Mouse (Mus musculus) adrenal gland, adult 8-10 months (tissue): ENCODE data around the gene Kif16b. TPM values are rescaled to one million over a fixed set of nuclear protein-coding genes. Genes with fewer than 3 reads are reported as not detected.
A peak's percentile ranks its signal among the peaks of the same experiment; 100 is the strongest.

ENCODE experiments used
- DNase-seq: peaks from one replicate; pipeline ENCODE4 v3.0.0; 2022
- total RNA-seq, 4 experiments: library from RNA; stranded (reverse); gene quantifications; 2 replicates each; pipeline ENCODE4 v1.2.4; 2022

Kif16b gene
- total RNA-seq, 4 experiments from 2014 or later: 27.3 to 42.6 (median 38.4) TPM

DNA sequence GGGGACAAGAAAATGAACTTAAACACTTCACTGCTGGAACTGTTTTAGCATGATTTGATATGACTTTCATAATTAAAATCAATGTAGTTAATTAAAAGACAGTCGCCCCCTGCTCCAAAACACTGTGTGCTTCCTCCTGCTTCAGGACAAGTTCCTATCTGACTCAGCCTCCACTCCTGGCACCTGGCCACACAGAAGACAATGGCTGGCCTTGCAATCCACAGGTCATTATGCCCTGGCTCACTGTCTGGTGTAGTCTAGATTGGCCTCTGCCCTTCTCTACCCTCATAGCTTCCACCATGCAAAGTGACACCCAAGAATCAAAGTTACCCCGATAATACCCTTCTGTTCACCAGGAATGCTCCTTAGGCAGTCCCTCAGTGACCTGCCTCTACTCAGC lies 26.8 kb downstream of the Kif16b start:
- peak; percentile 78 for DNase-seq

DNA sequence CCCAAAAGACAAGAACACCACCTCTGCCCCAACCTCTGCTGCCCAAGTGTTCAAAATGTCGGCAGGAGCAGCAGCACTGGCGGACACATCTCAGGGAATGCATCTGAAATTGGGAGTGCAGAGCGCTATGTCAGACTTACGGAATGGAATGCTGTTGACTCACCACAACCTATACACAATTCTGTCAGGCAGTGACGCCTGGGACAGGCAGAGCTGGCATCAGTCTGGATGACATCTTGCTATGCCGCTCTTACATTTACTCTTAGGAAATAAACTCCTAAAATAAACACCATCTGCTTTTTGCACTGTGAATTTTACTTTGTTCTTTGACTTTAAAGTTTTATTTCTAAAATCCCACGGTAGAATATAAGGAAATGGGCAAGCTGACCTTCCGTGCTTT lies 31.3 kb downstream of the Kif16b start:
- no peak for DNase-seq

DNA sequence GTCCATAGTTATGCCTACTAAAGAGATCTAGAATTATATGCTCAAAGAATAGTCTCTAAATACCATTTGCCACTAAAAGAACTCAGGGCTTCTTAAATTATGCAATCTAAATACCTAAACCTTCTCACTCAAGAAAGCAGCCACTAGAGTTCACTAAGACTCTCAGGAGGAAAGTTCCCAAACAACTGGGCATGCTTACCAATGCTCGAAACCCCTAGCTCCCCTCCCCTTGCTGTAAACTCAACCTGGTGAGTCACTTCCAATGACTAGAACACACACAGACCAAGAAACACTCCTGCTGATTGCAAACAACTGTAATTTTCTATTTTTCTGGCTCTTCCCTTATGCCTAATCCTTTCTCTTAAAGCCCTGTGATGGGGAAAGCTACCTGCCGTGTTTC lies 33.9 kb downstream of the Kif16b start:
- no peak for DNase-seq

DNA sequence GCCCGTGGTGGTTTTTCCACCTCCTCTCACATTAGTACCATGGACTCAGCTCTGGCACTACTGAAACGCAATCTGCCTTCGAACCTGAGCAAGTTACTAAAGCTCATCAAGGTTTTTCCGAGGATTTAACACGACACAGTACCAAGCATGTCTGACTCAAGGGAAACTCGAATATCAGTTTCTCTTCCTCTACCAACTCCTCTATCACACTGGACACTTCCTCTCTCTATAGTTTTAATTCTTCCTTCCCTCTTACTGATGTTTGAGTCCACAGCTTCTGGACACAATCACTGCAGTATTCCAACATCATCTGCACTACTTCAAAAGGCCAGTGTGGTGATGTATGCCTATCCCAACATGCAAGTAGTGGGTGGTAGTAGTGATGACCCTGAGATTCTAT lies 40.3 kb downstream of the Kif16b start:
- no peak for DNase-seq

DNA sequence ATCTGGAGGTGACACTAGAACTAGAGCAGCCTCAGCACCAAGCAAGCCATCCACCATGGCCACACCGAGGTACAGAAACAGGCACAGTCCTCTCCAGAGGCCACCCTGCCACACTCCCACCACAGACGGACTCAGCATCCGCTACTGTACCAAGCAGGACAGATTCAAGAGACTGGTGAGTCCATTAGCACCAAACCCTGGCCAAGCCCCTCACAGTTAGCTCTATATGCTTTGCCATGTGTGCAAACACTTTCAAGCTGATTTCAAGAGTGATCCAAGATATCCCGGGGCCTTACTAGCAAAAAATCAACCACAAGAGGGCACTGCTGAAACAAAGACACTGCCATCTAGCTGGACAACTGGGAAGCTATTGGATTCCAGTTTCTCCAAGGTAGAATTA lies 41.9 kb downstream of the Kif16b start:
- no peak for DNase-seq

DNA sequence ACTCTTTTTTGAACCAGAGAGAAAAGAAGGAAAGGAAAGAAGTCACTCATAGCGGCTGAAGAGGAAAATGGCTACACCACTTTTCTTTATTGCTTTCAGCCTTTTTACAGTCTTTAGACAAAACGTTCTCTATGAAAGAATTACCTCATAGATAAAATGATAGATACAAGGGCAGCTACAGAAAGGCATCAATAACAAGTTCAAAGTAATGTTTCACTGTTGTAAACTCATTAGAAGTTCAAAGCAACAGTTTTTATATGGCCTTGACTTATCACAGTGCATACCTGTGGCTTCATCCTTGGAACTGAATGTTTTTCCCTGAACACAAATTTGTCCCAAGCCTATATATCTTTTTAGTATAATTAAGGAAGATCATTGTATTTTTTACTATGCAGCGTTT lies 62.6 kb downstream of the Kif16b start:
- no peak for DNase-seq

DNA sequence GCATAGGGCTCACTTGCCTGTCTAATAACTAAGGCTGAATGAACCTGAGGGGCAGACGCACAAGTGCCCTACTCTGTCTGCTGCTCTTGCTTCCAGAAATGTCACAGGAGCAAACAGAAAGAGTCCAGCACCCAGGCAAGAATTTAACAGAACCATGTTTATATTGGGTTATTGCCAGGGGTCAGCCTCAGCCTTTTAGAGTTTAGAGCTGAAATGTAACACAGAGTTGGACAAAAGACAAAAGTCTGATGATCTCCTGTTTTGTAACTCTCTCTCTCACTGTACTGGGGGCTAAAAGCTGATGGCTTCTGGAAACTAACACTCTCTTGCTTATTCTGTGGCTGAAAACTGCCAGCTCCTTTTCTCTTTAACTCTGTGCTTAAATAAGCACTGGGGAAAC lies 63.2 kb downstream of the Kif16b start:
- no peak for DNase-seq

DNA sequence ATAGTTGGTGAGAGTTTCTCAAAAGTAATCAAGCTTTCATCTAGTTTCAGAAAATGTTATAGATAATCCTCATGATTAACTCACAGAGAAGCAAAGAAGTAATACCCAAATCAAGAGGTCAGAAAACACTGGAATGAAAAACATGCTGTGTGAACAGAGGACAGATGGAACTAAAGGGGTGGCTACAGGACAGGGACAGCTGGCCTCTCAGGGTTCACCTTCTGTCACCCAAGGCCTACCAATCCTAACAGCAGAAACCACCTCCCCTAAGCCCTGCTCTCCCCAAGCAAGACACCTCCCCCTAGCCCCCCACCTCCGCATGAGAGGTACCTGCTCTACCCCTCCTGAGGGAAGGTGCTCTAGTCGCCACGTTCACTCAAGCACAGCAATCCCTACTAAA lies 66.6 kb downstream of the Kif16b start:
- no peak for DNase-seq

DNA sequence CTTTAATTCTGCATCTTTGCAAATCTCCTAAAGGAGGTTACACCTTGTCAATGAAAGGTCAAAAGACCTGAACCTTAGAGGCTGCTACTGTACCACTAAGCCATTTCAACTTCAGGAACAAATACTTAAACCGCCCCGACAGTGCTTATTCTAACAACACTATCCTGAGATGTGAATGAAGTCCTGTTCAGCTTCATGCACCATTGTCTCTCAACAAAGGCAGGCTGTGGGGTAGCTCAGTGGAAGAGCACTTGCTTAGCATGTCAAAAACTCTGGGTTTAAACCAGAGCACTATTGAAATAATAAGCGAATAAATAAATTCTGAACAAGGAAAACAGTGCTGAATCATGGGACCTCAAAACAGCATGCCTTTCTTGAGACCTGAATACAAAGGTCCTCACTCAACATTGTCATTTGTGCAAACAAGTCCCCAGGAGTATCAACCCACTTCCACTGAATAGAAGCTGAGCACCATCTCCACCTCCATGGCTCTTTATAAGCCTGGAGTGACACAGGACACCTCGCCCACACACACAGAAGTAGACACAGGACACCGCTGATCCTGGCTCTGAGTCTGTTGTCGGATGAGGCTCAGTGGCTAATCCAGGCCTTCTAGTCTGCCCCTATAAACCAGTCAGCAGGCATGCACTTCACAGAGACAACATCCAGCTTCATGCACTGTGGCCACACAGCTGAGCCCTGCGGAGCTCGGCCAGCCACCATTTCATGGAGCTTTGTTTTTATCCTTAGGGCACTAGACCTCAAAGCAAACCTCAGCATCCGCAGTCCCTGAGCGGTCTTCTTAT lies 68.5 kb downstream of the Kif16b start:
- DNase-seq: no peak

DNA sequence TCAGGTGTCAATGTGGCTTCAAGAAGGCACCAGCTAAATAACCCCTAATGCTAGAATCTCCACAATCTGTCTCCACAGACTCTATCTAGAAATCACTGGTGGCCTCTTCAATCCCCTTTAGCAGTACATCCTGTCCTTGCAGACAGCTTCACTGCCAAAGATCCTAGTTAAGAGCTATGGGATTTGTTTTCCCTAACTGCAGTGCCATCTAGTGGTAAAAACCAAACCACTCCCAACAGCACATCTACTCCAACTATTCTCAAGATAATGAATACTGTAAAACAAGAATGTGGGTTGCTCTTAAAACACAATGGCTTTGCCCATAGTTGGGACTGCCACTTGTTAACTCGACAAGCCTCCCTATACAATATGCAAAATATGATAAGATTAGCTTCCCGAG lies 88.3 kb downstream of the Kif16b start:
- DNase-seq: no peak

DNA sequence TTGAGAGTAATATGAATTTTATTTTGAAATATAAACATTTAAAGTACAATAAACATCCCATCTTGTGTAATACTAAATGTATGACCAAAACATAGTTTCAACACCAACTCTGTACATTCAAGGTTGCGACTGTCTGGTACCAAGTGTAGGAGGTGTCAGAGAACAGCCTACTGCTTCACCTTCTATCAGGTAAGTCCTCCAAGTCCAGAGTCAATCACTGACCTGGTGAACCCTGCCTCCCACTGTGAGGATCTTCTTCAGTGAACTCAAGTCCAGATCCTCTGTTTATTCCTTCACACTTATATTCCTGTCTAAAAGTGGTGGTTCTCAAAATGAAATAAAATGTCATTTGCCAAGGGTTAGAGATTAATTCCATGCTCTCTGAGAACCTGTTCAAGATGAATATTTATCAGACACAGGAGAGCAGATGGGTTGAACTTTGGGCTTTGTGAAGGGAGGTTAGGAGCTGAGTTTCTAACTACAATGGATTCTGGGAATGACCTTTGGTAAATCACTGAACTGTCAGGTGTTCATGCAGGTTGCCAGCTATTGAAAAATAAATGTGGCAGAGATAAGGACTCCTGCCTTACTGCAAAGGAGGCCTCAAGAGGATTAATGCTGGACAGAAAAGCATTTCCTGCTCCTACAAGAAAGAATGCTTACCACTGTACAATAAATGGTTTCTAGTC lies 97.4 kb downstream of the Kif16b start:
- no peak for DNase-seq

DNA sequence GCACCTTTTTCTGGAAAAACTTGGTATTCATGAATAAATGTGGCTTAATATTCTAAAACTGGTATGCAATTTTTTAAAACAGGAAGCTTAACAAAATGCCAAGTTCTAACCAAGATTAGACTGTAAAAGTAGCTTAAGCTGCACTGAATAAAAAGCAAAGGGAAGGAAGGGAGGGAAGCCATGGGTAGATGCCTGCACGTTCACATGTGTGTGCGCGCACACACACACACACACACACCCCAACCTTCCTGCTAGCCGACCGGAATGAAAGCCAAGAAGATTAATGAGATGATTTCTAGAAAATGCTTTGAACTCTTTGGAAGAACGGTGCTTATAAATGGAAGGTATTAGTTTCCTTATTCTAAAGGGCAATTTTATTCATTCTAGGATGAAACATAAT lies 104.0 kb downstream of the Kif16b start:
- DNase-seq: no peak

DNA sequence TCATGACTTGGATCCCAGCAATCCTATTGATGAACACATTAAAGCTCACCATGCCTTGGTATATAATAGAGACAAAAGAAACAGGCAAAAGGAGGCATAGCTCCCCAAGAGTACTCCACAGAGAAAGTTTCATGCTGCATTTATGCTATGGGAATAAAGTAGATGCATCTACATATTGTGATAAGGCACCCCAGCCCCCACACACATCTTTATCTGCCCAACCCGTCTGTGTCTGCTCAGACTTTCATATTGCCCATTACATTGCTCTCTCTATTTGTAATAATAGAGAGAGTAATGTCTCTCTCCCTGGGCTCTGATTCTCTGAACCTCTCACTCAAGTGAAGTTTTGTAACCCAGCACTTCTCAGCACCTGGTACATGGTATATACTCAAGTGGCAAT lies 126.0 kb downstream of the Kif16b start:
- no peak for DNase-seq

DNA sequence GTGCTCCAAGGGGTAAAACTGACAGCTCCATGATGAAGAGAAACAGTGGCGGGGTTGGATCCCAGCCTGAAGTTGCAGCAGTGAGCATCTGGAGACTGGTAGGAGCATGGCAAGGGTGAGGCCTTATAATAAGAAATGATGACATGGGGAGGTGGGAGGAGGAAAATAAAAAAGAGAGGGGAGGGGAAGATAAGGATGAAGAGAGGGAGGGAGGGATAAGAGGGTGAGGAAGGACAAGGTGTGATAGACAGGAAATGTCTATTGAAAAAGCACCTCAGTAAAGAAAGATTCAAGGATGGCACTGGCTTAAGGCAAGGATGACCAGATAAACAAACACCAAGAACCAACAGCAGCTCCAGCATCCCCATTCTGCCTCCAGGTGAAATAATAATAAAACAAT lies 126.6 kb downstream of the Kif16b start:
- no peak for DNase-seq

DNA sequence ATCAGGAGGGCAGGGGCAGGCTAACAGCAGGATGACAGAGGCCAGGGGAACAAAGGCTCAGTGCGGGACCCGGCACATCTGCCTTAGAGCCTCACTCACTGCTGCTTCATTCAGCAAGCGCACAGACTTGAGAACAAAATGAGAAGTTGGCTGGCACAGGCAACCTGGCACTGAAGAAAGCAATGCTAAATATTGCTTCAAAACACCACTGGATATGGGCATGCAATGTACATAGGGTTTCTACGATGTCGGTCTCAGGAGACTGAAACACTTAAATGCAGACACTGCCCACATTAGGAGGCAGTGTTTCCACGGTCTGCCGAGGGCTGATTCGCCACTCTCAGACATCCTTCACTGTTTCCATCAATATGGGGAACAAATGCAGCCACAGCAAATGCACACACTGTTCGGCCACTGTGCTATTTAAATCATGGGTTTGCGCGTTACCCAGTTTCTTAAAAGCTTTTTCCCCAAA lies 131.6 kb downstream of the Kif16b start:
- DNase-seq: no peak

DNA sequence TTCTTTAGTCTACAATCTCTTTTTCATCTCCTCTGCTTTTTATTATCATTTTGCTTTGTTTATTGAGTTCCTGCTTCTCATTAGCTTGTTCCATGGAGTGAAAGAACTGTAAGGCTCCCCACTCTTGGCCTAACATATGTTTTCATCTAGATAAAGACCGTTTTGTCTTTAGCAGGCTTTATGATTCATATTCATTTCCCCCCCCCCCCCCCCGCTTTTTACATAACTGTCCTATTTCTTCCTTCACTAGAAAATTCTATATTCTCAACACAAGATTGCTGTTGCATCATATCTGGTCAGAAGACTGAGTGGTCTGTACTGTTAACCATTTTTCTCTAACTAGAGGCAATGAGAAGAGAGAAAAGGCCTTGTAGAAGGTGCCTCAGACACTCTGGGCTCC lies 137.1 kb downstream of the Kif16b start:
- no peak for DNase-seq

DNA sequence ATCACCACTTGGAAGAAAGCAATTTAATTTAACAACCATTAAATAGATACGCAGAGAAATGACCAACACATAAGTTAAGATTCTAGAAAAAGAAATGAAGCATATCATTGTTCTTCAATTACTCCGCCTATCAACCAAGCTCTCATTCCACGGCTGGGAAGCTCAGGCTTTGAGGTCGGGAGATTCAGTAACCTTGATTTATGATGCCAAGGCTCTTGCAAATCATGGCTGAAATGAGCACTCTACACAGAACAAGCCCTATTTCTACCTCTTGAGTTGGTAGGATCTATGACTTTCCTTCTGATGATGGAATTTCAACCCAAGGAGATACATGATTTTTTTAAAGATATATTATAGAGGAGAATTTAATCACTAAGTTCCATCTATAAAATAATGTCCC lies 140.5 kb downstream of the Kif16b start:
- peak; percentile 13 for DNase-seq

DNA sequence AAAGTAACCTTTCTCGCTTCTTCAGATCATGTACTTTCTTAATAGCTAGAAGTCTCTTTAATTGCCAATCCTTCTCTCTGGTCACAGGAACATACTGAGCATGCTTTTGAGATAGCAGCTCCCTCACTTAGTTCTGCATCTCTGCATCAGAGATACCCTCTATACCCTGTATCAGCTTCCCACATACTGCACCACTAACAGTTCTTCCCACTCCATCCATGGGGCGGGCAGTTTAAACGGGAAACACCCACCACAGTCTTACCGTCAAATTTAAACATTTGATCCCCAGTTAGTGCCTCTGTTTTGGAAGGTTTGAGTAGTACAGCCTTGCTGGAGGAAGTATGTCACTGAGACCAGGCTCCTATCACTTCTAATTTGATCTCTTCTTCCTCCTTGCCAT lies 142.1 kb downstream of the Kif16b start:
- DNase-seq: no peak

DNA sequence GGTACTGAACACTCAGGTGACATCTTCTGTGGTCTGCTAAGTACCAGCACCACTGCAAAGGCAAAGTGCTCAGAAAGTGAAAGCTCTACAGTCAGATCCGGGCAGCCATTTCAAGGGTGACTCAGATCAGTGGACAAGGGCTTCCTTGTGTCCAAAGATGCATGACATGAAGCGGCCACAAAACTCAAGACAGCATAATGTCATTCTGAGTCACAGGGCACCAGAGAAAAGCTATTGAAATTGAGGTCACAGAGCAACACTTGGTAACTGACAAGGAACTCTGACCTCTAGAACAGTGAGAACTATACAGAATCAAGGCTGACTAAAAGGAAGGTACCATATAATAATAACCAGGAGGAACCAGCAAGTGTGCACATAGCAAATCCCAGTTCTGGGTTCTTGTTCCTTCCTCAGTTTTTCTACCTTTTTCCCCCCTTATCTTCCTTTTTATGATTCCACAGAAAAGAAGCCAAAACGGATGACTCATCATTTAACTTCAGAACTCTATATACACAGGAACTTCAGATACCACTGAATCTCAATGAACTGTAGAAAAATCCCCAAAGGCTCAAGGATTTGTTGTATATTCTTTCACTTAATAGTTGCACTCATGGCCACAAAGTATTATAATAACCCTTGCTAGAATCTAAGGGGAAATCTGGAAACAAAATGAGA lies 143.1 kb downstream of the Kif16b start:
- peak; percentile 41 for DNase-seq

DNA sequence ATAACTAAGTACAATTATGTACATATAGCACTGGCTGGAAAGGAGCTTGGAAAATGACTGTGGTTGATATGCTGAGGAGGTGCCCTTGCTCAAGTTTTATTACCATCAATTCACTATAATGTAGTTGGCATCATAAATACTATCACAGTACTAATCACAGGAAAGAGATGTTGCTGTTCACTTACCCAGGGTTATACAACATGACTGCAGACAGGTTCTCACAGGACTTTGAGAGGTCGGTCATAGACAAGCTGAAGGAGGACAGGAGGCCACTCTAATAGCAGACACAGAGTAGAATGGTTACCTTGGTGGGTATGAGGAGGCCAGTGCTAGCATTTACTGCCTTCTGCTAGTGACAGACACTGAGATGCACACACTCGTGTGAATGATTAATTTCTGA lies 162.0 kb downstream of the Kif16b start:
- no peak for DNase-seq

DNA sequence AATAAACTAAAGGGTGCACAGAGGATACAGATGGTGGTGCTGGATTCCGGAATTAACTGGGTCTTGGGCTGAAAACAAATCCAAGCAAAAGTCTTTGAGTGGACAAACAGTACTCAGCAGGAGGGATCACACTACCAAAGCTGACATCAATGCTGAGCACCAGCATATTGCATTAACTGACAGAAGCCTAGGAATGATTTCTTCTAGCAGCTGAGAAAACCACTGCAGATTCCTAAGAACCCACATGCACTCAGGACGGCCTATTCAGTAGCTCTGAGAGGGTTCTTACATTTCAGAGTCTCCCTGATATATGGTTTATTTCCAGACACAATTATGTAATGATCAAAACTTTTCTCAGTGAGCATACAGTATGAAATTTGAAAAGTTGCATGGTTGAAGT lies 162.8 kb downstream of the Kif16b start:
- DNase-seq: no peak

DNA sequence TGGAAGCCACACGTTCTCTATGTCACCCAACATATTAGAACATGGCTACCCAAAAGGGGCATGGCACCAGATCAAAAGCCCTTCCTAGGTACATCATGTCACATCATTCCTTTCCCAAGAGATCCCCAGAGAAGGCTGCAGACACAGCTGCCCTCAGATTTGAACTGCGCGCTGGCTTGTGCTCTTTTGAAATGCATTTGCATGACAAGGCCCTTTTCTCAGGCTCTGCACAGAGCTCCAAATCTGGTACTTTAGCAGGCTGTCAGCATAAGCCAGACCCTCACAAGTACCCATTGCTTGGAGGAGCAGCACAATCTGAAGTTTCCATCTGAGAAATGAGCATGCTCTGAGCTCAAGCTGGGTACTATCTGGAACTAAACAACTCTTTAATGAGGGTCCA lies 165.6 kb downstream of the Kif16b start:
- DNase-seq: no peak

DNA sequence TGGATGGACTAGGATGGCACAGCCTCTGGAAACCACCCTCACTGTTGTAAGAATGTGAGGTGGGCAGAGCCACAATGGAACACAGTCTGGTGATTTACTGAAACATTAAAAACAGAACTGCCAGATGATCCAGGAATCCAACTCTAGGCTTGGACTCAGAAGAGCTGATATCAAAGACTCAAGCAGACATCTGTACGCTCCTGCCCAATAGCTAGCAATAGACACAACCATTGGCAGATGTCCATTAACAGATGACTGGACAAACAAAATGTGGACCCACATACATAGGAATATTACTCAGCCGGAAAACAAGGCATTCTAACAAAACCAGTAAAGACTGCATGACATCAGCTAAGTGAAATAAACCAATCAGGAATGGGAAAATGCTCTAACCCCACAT lies 167.3 kb downstream of the Kif16b start:
- no peak for DNase-seq

DNA sequence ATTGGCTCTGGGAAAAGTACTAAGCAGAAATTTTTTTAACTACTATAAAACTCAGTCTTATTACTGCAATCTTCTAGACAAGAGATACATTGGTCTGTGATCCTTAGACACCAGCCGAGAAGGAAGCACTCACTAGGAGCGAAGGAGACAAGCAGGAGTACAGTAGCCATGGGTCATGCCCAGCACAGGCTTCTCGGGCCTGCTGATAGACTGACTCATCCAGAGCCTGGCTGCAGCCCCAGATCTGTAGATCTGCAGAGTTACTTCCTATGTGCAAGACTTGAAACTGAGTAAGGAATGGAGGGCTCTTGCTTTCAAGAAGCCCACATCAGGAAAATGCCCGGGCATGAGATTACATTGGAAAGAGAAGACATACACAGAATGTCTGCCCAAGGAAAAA lies 169.0 kb downstream of the Kif16b start:
- no peak for DNase-seq
